Mouse (Mus musculus) intestine, postnatal 0 days (tissue): ENCODE measurements around the gene Chst15. TPM values are rescaled to one million over a fixed set of nuclear protein-coding genes. Genes with fewer than 3 reads are reported as not detected.

Experiments
- ATAC-seq: fragments of 200-750 bp; cut with Nextera tagmentation; 2 replicates; pipeline ENCODE4 v1.8.0; 2017; ENCODE audit warnings: mild to moderate bottlenecking, moderate TSS enrichment, moderate library complexity
- H3K27ac ChIP-seq: fragments of 300-500 bp; sonication (generic); 2 replicates; pipeline ENCODE4 v1.5.1; 2014; ENCODE audit warnings: mild to moderate bottlenecking, low read depth, low read length, moderate library complexity
- H3K27me3 ChIP-seq: fragments of 300-500 bp; sonication (generic); replicated peaks from 2 replicates; pipeline ENCODE4 v1.6.1; 2014; ENCODE audit warnings: low read length, mixed read lengths; ENCODE audit not compliant: control insufficient read depth, insufficient read depth
- H3K36me3 ChIP-seq: fragments of 300-500 bp; sonication (generic); 2 replicates; pipeline ENCODE4 v1.6.1; 2014; ENCODE audit warnings: mild to moderate bottlenecking, moderate library complexity; ENCODE audit not compliant: control insufficient read depth, insufficient read depth
- H3K4me1 ChIP-seq: fragments of 300-500 bp; sonication (generic); replicated peaks from 2 replicates; pipeline ENCODE4 v1.6.1; 2014; ENCODE audit warnings: antibody characterized with exemption, low read length, mixed read lengths; ENCODE audit not compliant: control insufficient read depth, insufficient read depth
- H3K4me2 ChIP-seq: fragments of 300-500 bp; sonication (generic); replicated peaks from 2 replicates; pipeline ENCODE4 v1.6.1; 2014; ENCODE audit warnings: low read depth, mild to moderate bottlenecking, moderate library complexity
- H3K4me3 ChIP-seq: fragments of 300-500 bp; sonication (generic); 2 replicates; pipeline ENCODE4 v1.5.1; 2014; ENCODE audit warnings: low read depth, low read length
- H3K9ac ChIP-seq: fragments of 300-500 bp; sonication (generic); 2 replicates; pipeline ENCODE4 v1.6.1; 2014; ENCODE audit warnings: mild to moderate bottlenecking, low read depth, low read length
- H3K9me3 ChIP-seq: fragments of 300-500 bp; sonication (generic); 2 replicates; pipeline ENCODE4 v1.6.1; 2016; ENCODE audit warnings: mixed run types; ENCODE audit not compliant: control insufficient read depth
- CTCF ChIP-seq: sonication (generic); IDR thresholded peaks from 2 replicates; pipeline ENCODE4 v1.5.1; 2016; ENCODE audit warnings: low read depth, mild to moderate bottlenecking, control low read depth, antibody characterized with exemption, moderate library complexity
- WGBS: fragments of 180-500 bp; shearing (Covaris S2); extraction: QIAGEN DNeasy Blood & Tissue Kit; methylation state at CpG from one replicate; pipeline ENCODE4 v1.1.7; 2014; 5-methylcytosine and 5-hydroxymethylcytosine counted together
- polyA plus RNA-seq: library from polyadenylated mRNA; unstranded; fragments of >200 nt; fragmentation: Nextera tagmentation; extraction: Ambion mirVana; gene quantifications from 2 replicates; pipeline ENCODE4 v1.2.1, GENCODE M21; 2015

Chst15 gene
- polyA plus RNA-seq, 1 experiment from 2014 or later: 7.9 TPM

- H3K4me3 ChIP-seq: peak overlapping the region; percentile 89
- 3% methylated on average over 50 of the region's 51 CpGs for WGBS
Observed at GRCm38 (mm10) chr7:132315149-132316091, 1.6 kb downstream of the Chst15 start.

DNA sequence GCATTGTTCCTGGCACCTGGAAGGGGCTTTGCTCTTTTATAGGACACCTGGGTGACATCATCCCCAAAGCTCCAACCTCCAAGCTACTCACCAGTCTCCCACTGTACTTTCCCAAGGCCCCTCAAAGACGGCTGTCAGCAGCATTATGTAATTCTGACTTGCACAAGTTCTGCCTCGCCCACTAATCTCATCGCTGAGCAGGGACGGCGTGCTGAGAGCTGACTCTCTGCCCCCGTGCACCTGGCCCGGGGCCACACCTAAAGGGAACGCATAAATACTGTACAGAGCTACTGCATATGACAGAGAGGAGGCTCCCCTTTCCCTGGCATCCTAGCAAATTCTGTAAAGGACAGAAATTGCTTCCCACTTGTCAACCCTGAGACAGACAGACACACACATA is 4.6 kb downstream of the Chst15 start:
- no peak for ATAC-seq
- H3K4me3 ChIP-seq: no peak overlapping the region
- TF ChIP-seq CTCF: no peak
- H3K4me2 ChIP-seq: no peak overlapping the region
- H3K27me3 ChIP-seq: no peaks in the 10 kb centered on the region
- H3K27ac ChIP-seq: no peak overlapping the region
- peaks cover 16% of the 10 kb centered on the region for H3K4me1 ChIP-seq
- H3K36me3 ChIP-seq: no peaks in the 10 kb centered on the region; the same call in 1 of the 2 replicates
- H3K9me3 ChIP-seq: no peaks in the 10 kb centered on the region
- WGBS: 16% methylated on average over 8 of the region's 8 CpGs
- no peak overlapping the region for H3K9ac ChIP-seq

More at GRCm38 (mm10) chr7:132315149-132316091, 1.6 kb downstream of the Chst15 start:
- H3K36me3 ChIP-seq: no peaks in the 10 kb centered on the region; the same call in 1 of the 2 replicates
- H3K27ac ChIP-seq: peak overlapping the region; percentile 92
- H3K9me3 ChIP-seq: no peaks in the 10 kb centered on the region
- peak; percentile 78 for TF ChIP-seq CTCF
- ATAC-seq: peak; percentile 32
- no peaks in the 10 kb centered on the region for H3K27me3 ChIP-seq
- peak overlapping the region; percentile 78 for H3K9ac ChIP-seq
- H3K4me1 ChIP-seq: peaks cover 10% of the 10 kb centered on the region; the same call in 1 of the 2 replicates
- H3K4me2 ChIP-seq: peak overlapping the region; percentile 96

DNA sequence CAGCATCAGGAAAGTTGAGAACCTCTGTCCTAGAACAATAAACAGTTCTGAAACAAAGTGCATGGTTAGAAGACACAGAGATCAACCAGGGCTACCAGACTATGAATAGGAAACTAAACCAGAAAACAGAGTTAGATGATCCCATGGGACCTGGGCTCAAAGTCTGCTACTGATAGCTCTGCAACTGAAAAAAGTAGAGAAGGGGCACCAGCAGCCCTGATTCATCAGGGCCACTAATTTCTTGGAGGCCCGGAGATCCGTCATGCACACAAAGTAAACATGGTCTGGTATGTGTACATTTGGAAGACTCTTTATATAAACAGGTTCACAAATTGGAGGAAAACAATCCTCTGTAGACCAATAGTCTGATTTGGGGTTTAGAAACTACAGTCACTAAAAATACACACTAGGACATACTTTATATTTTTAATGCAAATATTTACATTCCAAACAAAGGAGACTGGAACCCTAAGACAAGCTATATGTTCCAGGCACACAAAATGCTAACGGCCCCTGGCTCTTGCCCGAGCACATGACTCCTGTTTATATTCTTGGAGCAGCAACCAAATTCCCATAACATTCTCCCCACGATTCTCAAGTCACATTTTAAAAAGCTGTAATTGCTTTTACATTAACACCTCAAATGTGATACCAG is 8.4 kb downstream of the Chst15 start:
- Histone ChIP-seq H3K4me2 (no peak overlapping the region), H3K4me1 (peaks cover 21% of the 10 kb centered on the region; the same call in 1 of the 2 replicates), H3K9ac (no peak overlapping the region), H3K36me3 (no peaks in the 10 kb centered on the region), H3K9me3 (no peaks in the 10 kb centered on the region), H3K27me3 (no peaks in the 10 kb centered on the region), H3K4me3 (no peak overlapping the region), H3K27ac (peak overlapping the region; percentile 57; the same call in 1 of the 2 replicates)
- 23% methylated on average over 5 of the region's 5 CpGs for WGBS
- peak; percentile 48 for ATAC-seq
- TF ChIP-seq CTCF: no peak

DNA sequence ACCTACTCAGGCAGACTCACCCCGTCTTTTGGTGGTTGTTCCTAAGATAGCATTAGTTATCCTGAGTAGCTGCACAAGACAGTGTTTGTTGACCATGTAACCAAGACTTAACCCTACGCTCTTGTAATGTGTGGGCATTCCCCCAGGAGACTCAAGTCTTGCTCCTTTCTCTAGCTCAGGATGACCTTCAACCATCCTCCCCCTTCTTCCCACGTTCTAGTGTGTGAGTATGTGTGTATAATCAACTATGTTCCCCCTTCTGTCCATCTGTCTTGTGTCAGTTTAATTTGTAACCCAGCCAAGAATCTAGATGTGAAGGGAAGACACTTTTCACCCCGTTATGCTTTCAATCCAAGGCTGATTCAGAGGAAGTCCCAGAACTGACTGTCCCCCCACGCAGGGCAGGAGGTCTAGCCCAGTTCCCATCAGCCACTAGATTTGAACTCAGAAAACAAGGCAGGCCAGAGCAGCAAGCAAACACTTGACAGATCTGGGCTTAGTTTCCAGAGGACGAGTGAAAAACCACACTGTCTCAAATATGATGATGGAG is 9.2 kb downstream of the Chst15 start:
- H3K4me2 ChIP-seq: no peak overlapping the region
- H3K36me3 ChIP-seq: no peaks in the 10 kb centered on the region
- no peak overlapping the region for H3K9ac ChIP-seq
- H3K27ac ChIP-seq: peak overlapping the region; percentile 57; the same call in 1 of the 2 replicates
- H3K27me3 ChIP-seq: no peaks in the 10 kb centered on the region
- WGBS: 42% methylated on average over 6 of the region's 6 CpGs
- H3K4me1 ChIP-seq: peaks cover 23% of the 10 kb centered on the region
- no peak for ATAC-seq
- H3K9me3 ChIP-seq: no peaks in the 10 kb centered on the region
- H3K4me3 ChIP-seq: no peak overlapping the region
- TF ChIP-seq CTCF: no peak

DNA sequence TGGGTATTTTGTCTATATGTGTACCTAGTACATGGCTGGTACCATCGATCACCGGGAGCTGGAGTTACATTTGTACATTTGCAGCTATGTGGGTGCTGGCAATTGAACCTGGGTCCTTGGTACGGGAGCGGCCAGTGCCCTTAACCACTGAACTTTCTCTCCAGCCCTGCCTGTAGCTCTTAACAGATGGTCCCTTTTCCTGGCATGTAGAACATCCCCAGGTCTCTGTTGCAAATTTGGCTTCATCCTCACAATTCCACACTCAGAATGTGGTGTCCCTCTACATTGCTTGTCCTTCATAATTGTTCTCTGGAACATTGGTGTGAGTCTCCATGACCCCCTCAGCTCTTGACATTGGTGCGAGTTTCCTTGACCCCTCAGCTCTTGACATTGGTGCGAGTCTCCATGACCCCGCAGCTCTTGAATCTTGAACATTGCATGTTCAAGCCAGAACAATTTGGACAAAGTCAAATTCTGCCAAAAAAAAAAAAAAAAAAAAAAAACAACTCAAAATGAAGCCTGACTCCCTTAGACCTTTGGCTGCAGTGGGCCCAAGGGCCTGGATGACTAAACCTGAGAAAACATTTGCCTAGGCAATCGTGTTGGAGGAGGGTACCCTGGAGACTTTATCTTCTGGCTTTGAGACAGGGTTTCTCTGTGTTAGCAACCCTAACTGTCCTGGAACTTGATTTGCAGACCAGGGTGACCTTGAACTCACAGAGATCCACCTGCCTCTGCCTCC is 10.2 kb downstream of the Chst15 start:
- WGBS: 89% methylated on average over 8 of the region's 8 CpGs
- H3K27ac ChIP-seq: no peak overlapping the region
- no peak overlapping the region for H3K4me2 ChIP-seq
- no peak overlapping the region for H3K4me3 ChIP-seq
- ATAC-seq: no peak
- no peaks in the 10 kb centered on the region for H3K36me3 ChIP-seq
- H3K9me3 ChIP-seq: no peaks in the 10 kb centered on the region
- no peak overlapping the region for H3K9ac ChIP-seq
- TF ChIP-seq CTCF: no peak
- no peaks in the 10 kb centered on the region for H3K27me3 ChIP-seq
- peaks cover 21% of the 10 kb centered on the region for H3K4me1 ChIP-seq
